Mouse (Mus musculus) midbrain, postnatal 0 days (tissue): Measurements from ENCODE around the gene Arxes2. TPM values are rescaled to one million over a fixed set of nuclear protein-coding genes. Genes with fewer than 3 reads are reported as not detected.
"Not testable (repeated sequence)": the region's sequence is repeated elsewhere in the genome, so short reads cannot be mapped to it uniquely, and the experiment has no call there.

Experiments
- ATAC-seq: fragments of 200-750 bp; cut with Nextera tagmentation; 2 replicates; pipeline ENCODE4 v1.8.0; 2017; ENCODE audit warnings: moderate number of reproducible peaks, mild to moderate bottlenecking, moderate TSS enrichment, moderate library complexity; ENCODE audit not compliant: low FRiP score
- DNase-seq: peaks from one replicate; pipeline ENCODE4 v3.0.0-alpha.2; 2015; ENCODE audit warnings: low spot score
- H3K27ac ChIP-seq: fragments of 300-500 bp; sonication (generic); 2 replicates; pipeline ENCODE4 v1.5.1; 2014; ENCODE audit warnings: low read depth, mild to moderate bottlenecking, low read length, mixed read lengths
- H3K27me3 ChIP-seq: fragments of 300-500 bp; sonication (generic); 2 replicates; pipeline ENCODE4 v1.6.1; 2014; ENCODE audit warnings: low read length, control low read depth, mixed read lengths; ENCODE audit not compliant: insufficient read depth
- H3K36me3 ChIP-seq: fragments of 300-500 bp; sonication (generic); 2 replicates; pipeline ENCODE4 v1.6.1; 2014; ENCODE audit warnings: low read length, control low read depth, mixed read lengths; ENCODE audit not compliant: insufficient read depth
- H3K4me1 ChIP-seq: fragments of 300-500 bp; sonication (generic); 2 replicates; pipeline ENCODE4 v1.6.1; 2014; ENCODE audit warnings: mild to moderate bottlenecking, control low read depth, antibody characterized with exemption, low read length, mixed read lengths; ENCODE audit not compliant: insufficient read depth
- H3K4me2 ChIP-seq: fragments of 300-500 bp; sonication (generic); 2 replicates; pipeline ENCODE4 v1.6.1; 2014; ENCODE audit warnings: low read depth, mild to moderate bottlenecking, low read length, mixed read lengths; ENCODE audit not compliant: poor library complexity, severe bottlenecking
- H3K4me3 ChIP-seq: fragments of 300-500 bp; sonication (generic); 2 replicates; pipeline ENCODE4 v1.5.1; 2014; ENCODE audit warnings: low read depth, mild to moderate bottlenecking, low read length, moderate library complexity
- H3K9ac ChIP-seq: fragments of 300-500 bp; sonication (generic); replicated peaks from 2 replicates; pipeline ENCODE4 v1.6.1; 2014; ENCODE audit warnings: mild to moderate bottlenecking, low read length, moderate library complexity, mixed read lengths; ENCODE audit not compliant: poor library complexity, severe bottlenecking
- H3K9me3 ChIP-seq: fragments of 300-500 bp; sonication (generic); 2 replicates; pipeline ENCODE4 v1.6.1; 2016; ENCODE audit warnings: low read length, control low read depth
- CTCF ChIP-seq: IDR thresholded peaks from 2 replicates; pipeline ENCODE4 v1.5.1; 2016; ENCODE audit warnings: antibody characterized with exemption, mild to moderate bottlenecking
- WGBS: fragments of 180-500 bp; shearing (Covaris S2); extraction: QIAGEN DNeasy Blood & Tissue Kit; methylation state at CpG from one replicate; pipeline ENCODE4 v1.1.7; 2014; 5-methylcytosine and 5-hydroxymethylcytosine counted together
- polyA plus RNA-seq: library from polyadenylated mRNA; unstranded; fragments of >200 nt; fragmentation: Nextera tagmentation; extraction: Ambion mirVana; gene quantifications from 2 replicates; pipeline ENCODE4 v1.2.1, GENCODE M21; 2015
- total RNA-seq: library from RNA; depleted of rRNA; stranded (reverse); fragments of >200 nt; gene quantifications from 2 replicates; pipeline ENCODE4 v1.2.3, GENCODE M21; 2014; rRNA removed

Gene Arxes2
- total and polyA plus RNA-seq, 2 experiments from 2014 or later: 238 to 387 TPM

DNA sequence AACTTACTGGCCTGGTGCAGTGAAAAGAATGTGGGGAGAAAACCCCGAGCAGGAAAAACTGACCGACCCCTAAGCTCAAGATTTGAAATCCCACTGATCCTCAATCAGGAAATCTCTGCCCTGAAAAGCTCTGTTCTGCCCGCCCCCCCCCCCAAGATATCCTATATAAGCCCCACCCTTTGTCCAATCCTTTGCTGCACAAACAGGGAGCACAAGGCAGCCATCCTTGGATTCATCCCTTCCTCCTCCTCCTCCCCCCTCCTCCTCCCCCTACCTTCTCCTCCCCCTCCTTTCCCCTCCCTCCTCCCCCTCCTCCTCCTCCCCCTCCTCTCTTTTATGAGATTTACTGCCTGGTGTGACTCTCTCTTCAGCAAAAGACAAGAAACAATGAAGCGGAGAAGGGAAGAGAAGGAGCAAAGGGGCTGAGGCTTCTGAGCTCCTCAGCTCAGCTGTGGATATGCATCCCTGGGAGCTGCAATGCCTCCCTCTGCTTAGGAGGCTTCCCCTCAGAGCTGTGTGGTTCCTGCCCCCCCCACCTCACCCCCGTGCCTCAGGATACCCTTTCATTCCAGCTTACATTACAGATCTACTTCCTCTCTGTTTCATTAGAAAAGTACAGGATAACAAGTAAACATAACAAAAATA lies 13.7 kb downstream of the Arxes2 start:
- no peaks in the 10 kb centered on the region for H3K27me3 ChIP-seq
- WGBS: 33% methylated on average over 4 of the region's 5 CpGs
- H3K4me1 ChIP-seq: no peaks in the 10 kb centered on the region
- H3K9ac ChIP-seq: no peak overlapping the region
- H3K4me3 ChIP-seq: no peak overlapping the region
- no peak overlapping the region for H3K4me2 ChIP-seq
- ATAC-seq: no peak
- no peak for DNase-seq
- TF ChIP-seq CTCF: no peak
- H3K36me3 ChIP-seq: no peaks in the 10 kb centered on the region
- H3K27ac ChIP-seq: no peak overlapping the region
- H3K9me3 ChIP-seq: no peaks in the 10 kb centered on the region

- H3K36me3 ChIP-seq: no peaks in the 10 kb centered on the region
- no peaks in the 10 kb centered on the region for H3K4me1 ChIP-seq
- WGBS: 13% methylated on average over 2 of the region's 2 CpGs
- H3K27me3 ChIP-seq: no peaks in the 10 kb centered on the region
- H3K27ac ChIP-seq: no peak overlapping the region
- H3K9me3 ChIP-seq: no peaks in the 10 kb centered on the region
- DNase-seq (peak; percentile 5), ATAC-seq (no peak)
- TF ChIP-seq CTCF: no peak
- H3K9ac ChIP-seq: no peak overlapping the region
- H3K4me3 ChIP-seq: no peak overlapping the region
- no peak overlapping the region for H3K4me2 ChIP-seq
Observed at GRCm38 (mm10) chrX:136014392-136014791, 20.8 kb downstream of the Arxes2 start.

- Histone ChIP-seq H3K9me3 (no peaks in the 10 kb centered on the region), H3K27ac (no peak overlapping the region), H3K36me3 (no peaks in the 10 kb centered on the region), H3K4me1 (no peaks in the 10 kb centered on the region), H3K4me2 (no peak overlapping the region), H3K27me3 (no peaks in the 10 kb centered on the region), H3K9ac (no peak overlapping the region), H3K4me3 (no peak overlapping the region)
- peak; percentile 13 for DNase-seq
- WGBS: 40% methylated on average over 1 of the region's 1 CpGs
- no peak for TF ChIP-seq CTCF
- no peak for ATAC-seq
Observed at GRCm38 (mm10) chrX:136030331-136030730, 36.7 kb downstream of the Arxes2 start.

GRCm38 (mm10) chrX:136032799-136033763 lies 39.5 kb downstream of the Arxes2 start, which contains the start of gene Arxes1:
Gene Arxes1 (plus strand): TSS chrX:136033367.
- WGBS: 13% methylated on average over 14 of the region's 49 CpGs
- not testable (repeated sequence) for H3K27ac ChIP-seq, H3K9me3 ChIP-seq, H3K4me1 ChIP-seq, H3K27me3 ChIP-seq, H3K36me3 ChIP-seq, H3K9ac ChIP-seq
- DNase-seq: peak; percentile 3
- H3K4me3 ChIP-seq: peak within 1 kb of the TSS; percentile 35
- peak; percentile 94 for ATAC-seq
- peak within 1 kb of the TSS; percentile 42 for H3K4me2 ChIP-seq

GRCm38 (mm10) chrX:136043726-136044125 lies 50.1 kb downstream of the Arxes2 start:
- no peak for DNase-seq
- no peak for TF ChIP-seq CTCF
- no peak overlapping the region for H3K4me2 ChIP-seq
- H3K9ac ChIP-seq: no peak overlapping the region
- H3K4me1 ChIP-seq: no peaks in the 10 kb centered on the region
- 80% methylated on average over 1 of the region's 1 CpGs for WGBS
- no peak overlapping the region for H3K27ac ChIP-seq
- H3K4me3 ChIP-seq: no peak overlapping the region
- no peaks in the 10 kb centered on the region for H3K36me3 ChIP-seq
- no peak for ATAC-seq
- H3K9me3 ChIP-seq: no peaks in the 10 kb centered on the region
- no peaks in the 10 kb centered on the region for H3K27me3 ChIP-seq

Other genes starting within 250 kb of the Arxes2 start
- 69.9 and 80.2 TPM in 2 replicates for gene Bhlhb9, start 196.2 kb upstream of the Arxes2 start, total RNA-seq
- 106 and 109 TPM in 2 replicates for gene Bhlhb9, start 196.2 kb upstream of the Arxes2 start, polyA plus RNA-seq
- 198 and 252 TPM in 2 replicates for gene Gprasp2, start 154.8 kb upstream of the Arxes2 start, total RNA-seq
- gene Gprasp2, start 154.8 kb upstream of the Arxes2 start, polyA plus RNA-seq: 285 and 291 TPM in 2 replicates
- gene Arxes1, start 39.5 kb downstream of the Arxes2 start, total RNA-seq: 73.3 and 85.3 TPM in 2 replicates
- 228 and 243 TPM in 2 replicates for gene Arxes1, start 39.5 kb downstream of the Arxes2 start, polyA plus RNA-seq
- gene Bex2, start 74.4 kb downstream of the Arxes2 start, total RNA-seq: 294 and 349 TPM in 2 replicates
- gene Bex2, start 74.4 kb downstream of the Arxes2 start, polyA plus RNA-seq: 1,179 and 1,237 TPM in 2 replicates
- 0.14 and 0.71 TPM in 2 replicates for gene Nxf3, start 91.4 kb downstream of the Arxes2 start, total RNA-seq
- gene Nxf3, start 91.4 kb downstream of the Arxes2 start, polyA plus RNA-seq: 0.05 and 0.10 TPM in 2 replicates
- 66.6 and 75.0 TPM in 2 replicates for gene Bex4, start 145.2 kb downstream of the Arxes2 start, total RNA-seq
- 189 and 207 TPM in 2 replicates for gene Bex4, start 145.2 kb downstream of the Arxes2 start, polyA plus RNA-seq
- 84.0 and 99.7 TPM in 2 replicates for gene Tceal8, start 178.5 kb downstream of the Arxes2 start, total RNA-seq
- 133 and 135 TPM in 2 replicates for gene Tceal8, start 178.5 kb downstream of the Arxes2 start, polyA plus RNA-seq
- gene Tceal5, start 210.1 kb downstream of the Arxes2 start, total RNA-seq: 7.9 and 14.2 TPM in 2 replicates
- gene Tceal5, start 210.1 kb downstream of the Arxes2 start, polyA plus RNA-seq: 37.1 and 39.2 TPM in 2 replicates
- 2.6 and 6.2 TPM in 2 replicates for gene Tceal7, start 221.0 kb downstream of the Arxes2 start, total RNA-seq
- gene Tceal7, start 221.0 kb downstream of the Arxes2 start, polyA plus RNA-seq: 5.7 and 5.8 TPM in 2 replicates
- gene Bex1, start 221.7 kb downstream of the Arxes2 start, total RNA-seq: 73.9 and 108 TPM in 2 replicates
- gene Bex1, start 221.7 kb downstream of the Arxes2 start, polyA plus RNA-seq: 336 and 338 TPM in 2 replicates